Mouse (Mus musculus) intestine, postnatal 0 days (tissue): ENCODE data around the gene Pgbd5. TPM values are rescaled to one million over a fixed set of nuclear protein-coding genes. Genes with fewer than 3 reads are reported as not detected.

Experiments
- ATAC-seq: fragments of 200-750 bp; cut with Nextera tagmentation; 2 replicates; pipeline ENCODE4 v1.8.0; 2017; ENCODE audit warnings: mild to moderate bottlenecking, moderate TSS enrichment, moderate library complexity
- H3K27ac ChIP-seq: fragments of 300-500 bp; sonication (generic); 2 replicates; pipeline ENCODE4 v1.5.1; 2014; ENCODE audit warnings: mild to moderate bottlenecking, low read depth, low read length, moderate library complexity
- H3K27me3 ChIP-seq: fragments of 300-500 bp; sonication (generic); replicated peaks from 2 replicates; pipeline ENCODE4 v1.6.1; 2014; ENCODE audit warnings: low read length, mixed read lengths; ENCODE audit not compliant: control insufficient read depth, insufficient read depth
- H3K36me3 ChIP-seq: fragments of 300-500 bp; sonication (generic); 2 replicates; pipeline ENCODE4 v1.6.1; 2014; ENCODE audit warnings: mild to moderate bottlenecking, moderate library complexity; ENCODE audit not compliant: control insufficient read depth, insufficient read depth
- H3K4me1 ChIP-seq: fragments of 300-500 bp; sonication (generic); replicated peaks from 2 replicates; pipeline ENCODE4 v1.6.1; 2014; ENCODE audit warnings: antibody characterized with exemption, low read length, mixed read lengths; ENCODE audit not compliant: control insufficient read depth, insufficient read depth
- H3K4me2 ChIP-seq: fragments of 300-500 bp; sonication (generic); replicated peaks from 2 replicates; pipeline ENCODE4 v1.6.1; 2014; ENCODE audit warnings: low read depth, mild to moderate bottlenecking, moderate library complexity
- H3K4me3 ChIP-seq: fragments of 300-500 bp; sonication (generic); 2 replicates; pipeline ENCODE4 v1.5.1; 2014; ENCODE audit warnings: low read depth, low read length
- H3K9ac ChIP-seq: fragments of 300-500 bp; sonication (generic); 2 replicates; pipeline ENCODE4 v1.6.1; 2014; ENCODE audit warnings: mild to moderate bottlenecking, low read depth, low read length
- H3K9me3 ChIP-seq: fragments of 300-500 bp; sonication (generic); 2 replicates; pipeline ENCODE4 v1.6.1; 2016; ENCODE audit warnings: mixed run types; ENCODE audit not compliant: control insufficient read depth
- CTCF ChIP-seq: sonication (generic); IDR thresholded peaks from 2 replicates; pipeline ENCODE4 v1.5.1; 2016; ENCODE audit warnings: low read depth, mild to moderate bottlenecking, control low read depth, antibody characterized with exemption, moderate library complexity
- WGBS: fragments of 180-500 bp; shearing (Covaris S2); extraction: QIAGEN DNeasy Blood & Tissue Kit; methylation state at CpG from one replicate; pipeline ENCODE4 v1.1.7; 2014; 5-methylcytosine and 5-hydroxymethylcytosine counted together
- polyA plus RNA-seq: library from polyadenylated mRNA; unstranded; fragments of >200 nt; fragmentation: Nextera tagmentation; extraction: Ambion mirVana; gene quantifications from 2 replicates; pipeline ENCODE4 v1.2.1, GENCODE M21; 2015

Gene Pgbd5
- polyA plus RNA-seq: 1.9 and 2.2 TPM in 2 replicates

DNA sequence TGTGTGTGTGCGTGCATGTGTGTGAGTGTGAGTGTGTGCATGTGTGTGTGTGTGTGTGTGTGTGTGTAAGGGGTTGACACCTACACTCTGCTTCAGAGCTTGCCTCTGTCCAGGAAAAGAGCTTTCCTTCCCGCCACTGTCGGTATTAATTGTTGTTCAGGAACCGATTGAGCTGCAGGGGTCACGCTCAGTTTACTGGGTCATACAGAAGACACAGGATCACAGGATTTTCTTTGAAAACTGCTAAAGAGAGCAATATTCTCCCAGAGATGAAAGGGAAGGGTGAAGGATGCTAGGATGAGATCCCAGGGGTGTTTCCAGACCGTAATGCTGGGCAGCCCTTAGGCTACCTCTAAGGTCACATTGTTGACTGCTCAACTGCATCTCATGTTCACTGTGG is at the start of gene Pgbd5:
Gene Pgbd5 (minus strand): TSS at position 101 of the 400 bp plus-strand sequence.
- H3K4me1 ChIP-seq: no peaks in the 10 kb centered on the region
- H3K4me3 ChIP-seq: no peak within 1 kb of the TSS
- 82% methylated on average over 6 of the region's 6 CpGs for WGBS
- peaks cover 5% of the 10 kb centered on the region; the same call in 1 of the 2 replicates for H3K27me3 ChIP-seq
- no peak within 1 kb of the TSS for H3K9ac ChIP-seq
- H3K36me3 ChIP-seq: no peaks in the 10 kb centered on the region
- no peaks in the 10 kb centered on the region for H3K9me3 ChIP-seq
- TF ChIP-seq CTCF: no peak
- no peak within 1 kb of the TSS for H3K4me2 ChIP-seq
- no peak for ATAC-seq
- H3K27ac ChIP-seq: no peak within 1 kb of the TSS

GRCm38 (mm10) chr8:124483356-124484115 is 44.1 kb upstream of the Pgbd5 start:
- H3K27me3 ChIP-seq: no peaks in the 10 kb centered on the region
- H3K9me3 ChIP-seq: no peaks in the 10 kb centered on the region
- H3K27ac ChIP-seq: no peak overlapping the region
- no peaks in the 10 kb centered on the region for H3K4me1 ChIP-seq
- no peak for ATAC-seq
- no peak overlapping the region for H3K4me3 ChIP-seq
- no peaks in the 10 kb centered on the region for H3K36me3 ChIP-seq
- WGBS: 75% methylated on average over 7 of the region's 7 CpGs
- H3K4me2 ChIP-seq: no peak overlapping the region
- peak; percentile 30; the same call in 1 of the 2 replicates for TF ChIP-seq CTCF
- H3K9ac ChIP-seq: no peak overlapping the region

DNA sequence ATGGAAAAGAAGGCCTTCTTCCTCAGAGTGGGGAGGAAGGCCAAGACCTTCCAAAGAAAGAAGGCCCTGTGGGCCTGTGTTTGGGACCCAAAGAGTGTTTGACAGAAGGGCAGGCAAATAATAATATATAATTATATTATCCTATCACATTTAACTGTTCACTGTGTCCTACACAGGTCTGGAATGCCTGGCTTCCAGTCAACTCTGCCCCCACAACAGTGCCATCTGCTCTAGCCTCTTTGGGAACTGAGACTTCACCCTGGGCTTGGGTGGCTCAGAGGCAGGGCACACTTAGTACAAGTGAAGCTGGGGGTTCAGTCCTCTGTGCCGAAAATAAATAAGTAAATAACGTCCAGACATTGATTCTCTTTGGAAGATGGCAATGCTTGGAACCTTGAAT is 43.3 kb upstream of the Pgbd5 start:
- no peak overlapping the region for H3K4me3 ChIP-seq
- no peak overlapping the region for H3K4me2 ChIP-seq
- TF ChIP-seq CTCF: no peak
- no peaks in the 10 kb centered on the region for H3K9me3 ChIP-seq
- no peak overlapping the region for H3K9ac ChIP-seq
- H3K36me3 ChIP-seq: no peaks in the 10 kb centered on the region
- H3K27ac ChIP-seq: no peak overlapping the region
- no peak for ATAC-seq
- H3K27me3 ChIP-seq: no peaks in the 10 kb centered on the region
- H3K4me1 ChIP-seq: no peaks in the 10 kb centered on the region
- 91% methylated on average over 2 of the region's 2 CpGs for WGBS

DNA sequence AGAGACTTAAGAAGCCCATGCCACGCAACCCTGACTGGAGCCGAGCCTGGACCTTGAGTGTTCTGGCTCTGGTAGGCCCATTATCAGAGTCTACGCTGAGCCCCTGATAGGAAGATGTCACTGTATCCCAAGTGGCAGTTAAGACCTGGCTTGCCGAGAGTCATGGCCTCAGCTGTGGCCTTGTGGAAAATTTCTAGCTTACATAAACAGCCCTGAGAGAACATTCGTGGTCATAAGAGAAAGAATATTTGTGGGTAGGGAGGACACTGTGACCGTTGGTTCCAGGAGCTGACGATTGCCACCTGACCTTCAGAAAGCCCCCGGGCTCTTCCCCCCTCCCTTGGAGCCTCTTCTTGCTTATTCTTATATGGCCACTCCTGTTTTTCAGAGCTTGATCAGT is 40.9 kb upstream of the Pgbd5 start:
- no peaks in the 10 kb centered on the region for H3K9me3 ChIP-seq
- no peak overlapping the region for H3K4me3 ChIP-seq
- TF ChIP-seq CTCF: no peak
- no peaks in the 10 kb centered on the region for H3K36me3 ChIP-seq
- WGBS: 76% methylated on average over 8 of the region's 8 CpGs
- H3K27me3 ChIP-seq: no peaks in the 10 kb centered on the region
- H3K4me2 ChIP-seq: no peak overlapping the region
- no peaks in the 10 kb centered on the region for H3K4me1 ChIP-seq
- H3K27ac ChIP-seq: no peak overlapping the region
- ATAC-seq: no peak
- no peak overlapping the region for H3K9ac ChIP-seq

GRCm38 (mm10) chr8:124479251-124479650 is 39.8 kb upstream of the Pgbd5 start:
- ATAC-seq: no peak
- Histone ChIP-seq H3K36me3 (no peaks in the 10 kb centered on the region), H3K4me2 (no peak overlapping the region), H3K9ac (no peak overlapping the region), H3K27ac (no peak overlapping the region), H3K4me1 (no peaks in the 10 kb centered on the region), H3K27me3 (no peaks in the 10 kb centered on the region), H3K4me3 (no peak overlapping the region), H3K9me3 (no peaks in the 10 kb centered on the region)
- no peak for TF ChIP-seq CTCF
- WGBS: 74% methylated on average over 3 of the region's 3 CpGs

GRCm38 (mm10) chr8:124476701-124477100 is 37.2 kb upstream of the Pgbd5 start:
- Histone ChIP-seq H3K36me3 (no peaks in the 10 kb centered on the region), H3K4me3 (no peak overlapping the region), H3K9me3 (no peaks in the 10 kb centered on the region), H3K27ac (no peak overlapping the region), H3K9ac (no peak overlapping the region), H3K4me2 (no peak overlapping the region), H3K4me1 (no peaks in the 10 kb centered on the region), H3K27me3 (no peaks in the 10 kb centered on the region)
- no peak for ATAC-seq
- 60% methylated on average over 9 of the region's 9 CpGs for WGBS
- no peak for TF ChIP-seq CTCF
